Mouse (Mus musculus) adrenal gland, adult (tissue): Measurements from ENCODE around the gene Lep.

ENCODE experiments used
- DNase-seq, 2 experiments: peaks; one replicate each; pipeline ENCODE4 v3.0.0; 2022 to 2023; ENCODE audit warnings: low spot score in 1 of 2; ENCODE audit not compliant: inconsistent age in 2 of 2

Gene Lep

GRCm38 (mm10) chr6:29111501-29111900 lies 51.5 kb downstream of the Lep start:
- DNase-seq: no peak

DNA sequence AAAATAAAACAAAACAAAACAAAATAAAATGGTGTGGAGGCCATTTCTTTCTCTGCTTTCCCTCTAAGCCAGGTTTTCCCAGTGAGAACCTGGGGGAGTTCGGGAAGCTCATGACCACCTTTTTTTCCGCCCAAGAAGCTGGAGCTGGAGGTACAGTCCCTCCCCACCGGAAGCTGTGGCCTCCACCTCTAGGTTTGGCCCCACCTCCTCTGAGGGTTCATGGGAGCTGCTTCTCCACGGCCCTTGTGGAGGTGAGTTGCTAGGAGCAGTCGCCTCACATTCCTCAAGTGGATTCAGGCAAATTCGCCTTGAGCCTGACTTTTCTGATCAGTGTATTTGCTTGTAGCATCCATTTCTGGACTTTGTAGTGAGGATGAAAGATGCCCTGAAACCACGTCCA lies 55.7 kb downstream of the Lep start:
- no peak for DNase-seq

- peak; percentile 9 to 68 for DNase-seq
These were observed 57.5 kb downstream of the Lep start for GRCm38 (mm10) chr6:29117417-29118104.

GRCm38 (mm10) chr6:29118231-29118630 lies 58.2 kb downstream of the Lep start:
- no peak for DNase-seq

GRCm38 (mm10) chr6:29118963-29119362 lies 58.9 kb downstream of the Lep start:
- DNase-seq: no peak

DNA sequence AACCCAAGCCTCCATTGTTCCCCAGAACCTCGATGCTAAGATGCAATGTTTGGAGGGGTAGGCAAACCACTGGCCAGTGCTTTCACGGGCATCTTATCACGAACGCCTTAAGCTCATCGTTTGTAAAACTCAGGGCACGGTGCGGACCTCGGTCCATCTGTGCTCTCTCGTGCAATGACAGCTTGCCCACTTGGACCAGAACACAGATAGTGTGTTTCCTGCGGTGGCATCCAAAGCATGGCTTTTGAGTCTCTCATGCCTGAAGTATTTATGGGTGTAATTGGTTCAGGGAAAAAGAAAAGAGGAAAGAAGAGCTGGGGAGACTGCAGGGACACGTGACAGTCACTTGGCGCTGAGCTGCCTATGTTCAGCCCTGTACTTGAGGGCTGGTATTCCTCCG lies 60.0 kb downstream of the Lep start:
- DNase-seq: no peak
